Mouse (Mus musculus) adrenal gland, postnatal 25 days (tissue): ENCODE measurements around the gene Kif21b. TPM values are rescaled to one million over a fixed set of nuclear protein-coding genes. Genes with fewer than 3 reads are reported as not detected.

Experiments used
- DNase-seq: peaks from one replicate; pipeline ENCODE4 v3.0.0; 2021; ENCODE audit warnings: mixed read lengths
- total RNA-seq: library from RNA; stranded (reverse); gene quantifications from 2 replicates; pipeline ENCODE4 v1.2.3, GENCODE M21; 2021

Kif21b gene
- total RNA-seq, 1 experiment from 2014 or later, result 4.6 TPM

DNA sequence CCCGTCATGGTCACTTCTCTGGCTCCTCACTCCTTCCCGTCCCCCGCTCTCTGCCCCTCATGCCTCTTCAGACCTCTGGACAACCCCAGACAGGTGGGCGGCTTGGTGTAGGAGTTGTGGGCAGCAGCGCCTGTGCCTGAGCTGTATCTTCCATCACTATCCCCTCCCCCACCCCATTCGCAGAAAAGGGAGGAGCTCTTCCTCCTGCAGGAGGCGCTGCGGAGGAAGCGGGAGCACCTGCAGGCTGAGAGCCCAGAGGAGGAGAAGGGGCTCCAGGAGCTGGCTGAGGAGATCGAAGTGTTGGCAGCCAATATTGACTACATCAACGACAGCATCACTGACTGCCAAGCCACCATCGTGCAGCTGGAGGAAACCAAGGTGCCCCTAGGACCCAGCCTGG lies 28.6 kb downstream of the Kif21b start:
- DNase-seq, result no peak

DNA sequence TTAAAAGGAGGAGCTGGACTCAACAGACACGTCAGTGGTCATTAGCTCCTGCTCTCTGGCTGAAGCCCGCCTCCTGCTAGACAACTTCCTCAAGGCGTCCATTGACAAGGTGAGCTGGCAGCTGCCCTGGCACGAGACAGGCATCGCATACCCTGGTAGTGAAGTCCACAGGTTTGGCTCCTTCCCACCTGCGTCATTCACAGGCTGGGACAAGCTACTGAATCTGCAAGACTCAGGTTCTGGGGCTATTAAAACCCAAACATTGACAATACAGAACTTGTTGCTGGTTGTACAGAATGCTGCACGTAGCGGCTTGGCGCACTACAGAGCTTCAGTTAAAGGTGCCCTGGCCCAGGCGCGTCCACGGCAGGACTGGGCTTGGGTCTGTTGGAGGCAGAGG lies 29.1 kb downstream of the Kif21b start:
- no peak for DNase-seq

DNA sequence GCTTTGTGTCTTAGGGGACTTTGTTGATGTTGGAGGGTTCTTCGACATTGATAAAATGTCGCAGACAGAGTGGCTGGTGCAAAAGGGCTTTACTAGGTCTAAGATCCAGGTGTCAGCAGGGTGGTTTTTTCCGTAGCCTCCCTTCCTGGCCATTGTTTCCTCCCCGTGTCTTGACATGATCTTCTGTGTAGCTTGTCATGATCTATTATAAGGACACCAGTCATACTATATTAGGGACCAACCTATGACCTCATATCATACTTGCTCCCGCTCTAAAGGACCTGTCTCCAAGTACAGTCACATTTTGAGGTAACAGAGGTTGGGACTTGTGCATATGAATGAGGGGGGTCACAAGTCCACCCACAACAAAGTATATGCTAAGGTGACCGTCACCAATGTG lies 29.7 kb downstream of the Kif21b start:
- no peak for DNase-seq

DNA sequence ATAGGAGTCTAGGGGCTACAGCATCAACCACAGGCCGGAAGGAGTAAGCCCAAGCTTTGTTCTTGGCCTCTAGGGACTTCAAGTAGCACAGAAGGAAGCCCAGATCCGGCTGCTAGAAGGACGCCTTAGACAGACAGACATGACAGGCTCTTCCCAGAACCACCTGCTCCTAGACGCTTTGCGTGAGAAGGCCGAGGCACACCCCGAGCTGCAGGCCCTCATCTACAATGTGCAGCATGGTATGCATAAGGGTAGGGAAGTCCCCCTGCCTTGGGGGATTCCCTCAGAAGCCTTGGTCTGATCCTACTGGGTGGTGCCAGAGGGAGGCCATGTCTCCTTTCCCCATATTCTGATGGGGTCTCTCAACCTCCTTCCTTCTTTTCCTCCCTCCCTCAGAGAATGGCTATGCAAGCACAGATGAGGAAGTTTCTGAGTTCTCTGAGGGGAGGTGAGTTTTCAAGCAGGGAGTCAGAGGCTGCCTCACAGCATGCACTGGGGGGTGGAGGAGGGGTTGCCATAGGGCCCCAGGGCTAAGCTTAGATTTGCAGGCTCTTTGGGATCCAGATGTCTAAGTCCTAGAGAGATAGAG lies 30.2 kb downstream of the Kif21b start:
- DNase-seq, result no peak

DNA sequence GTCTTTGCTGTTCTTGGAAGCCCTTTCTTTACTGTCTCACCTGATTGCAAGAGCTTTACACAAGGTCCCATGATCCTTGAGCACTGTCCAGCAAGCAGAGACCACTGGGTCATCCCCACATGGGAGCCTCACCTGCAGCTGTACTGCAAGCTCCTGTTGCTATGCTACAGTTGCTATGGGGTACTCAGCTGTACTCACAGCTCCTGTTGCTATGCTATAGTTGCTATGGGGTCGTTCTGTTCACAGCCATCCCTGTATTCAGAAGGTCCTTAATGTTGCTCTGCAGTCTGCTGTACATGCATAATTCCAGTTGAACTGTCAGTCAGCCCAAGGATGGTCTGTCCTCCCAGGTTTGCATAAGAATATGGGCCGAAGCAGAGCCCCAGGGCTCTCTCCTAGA lies 34.2 kb downstream of the Kif21b start:
- DNase-seq, result no peak

DNA sequence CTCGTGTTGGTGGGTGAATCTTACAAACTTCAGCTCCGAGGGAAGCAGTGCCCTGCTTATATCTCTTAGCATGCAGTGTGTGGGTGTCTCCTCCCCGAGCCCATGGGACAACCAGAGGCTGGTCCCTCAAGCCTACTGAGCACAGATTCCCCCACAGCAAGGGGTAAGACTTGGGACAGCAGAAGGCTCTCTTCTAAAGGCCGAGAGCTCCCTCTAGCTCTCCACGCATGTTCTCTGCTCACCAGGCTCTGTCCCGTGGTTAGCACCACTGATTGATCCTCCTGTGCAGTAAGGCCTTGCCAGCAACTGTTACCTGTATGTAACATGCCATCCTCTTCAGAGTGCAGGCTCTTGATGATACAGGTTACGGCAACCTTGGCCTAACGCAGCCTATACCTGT lies 36.5 kb downstream of the Kif21b start:
- DNase-seq, result no peak

DNA sequence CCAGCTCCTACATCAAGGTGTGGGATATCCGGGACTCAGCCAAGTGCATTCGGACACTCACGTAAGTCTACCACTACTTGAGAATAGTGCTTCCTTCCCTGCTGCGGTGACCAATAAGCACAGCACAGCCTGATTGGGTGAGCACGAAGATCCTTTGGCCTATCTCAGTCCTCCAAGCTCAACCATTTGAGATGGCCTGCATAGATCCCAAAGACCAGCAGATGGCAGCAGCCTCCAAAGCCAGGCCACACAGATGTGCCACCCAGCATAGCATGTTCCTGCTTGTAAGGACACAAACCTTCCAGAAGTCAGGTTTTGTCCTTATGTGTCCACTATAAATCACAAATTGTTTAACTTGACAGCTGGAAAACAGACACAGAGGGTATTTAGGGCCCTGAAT lies 38.9 kb downstream of the Kif21b start:
- DNase-seq, result peak; percentile 66

DNA sequence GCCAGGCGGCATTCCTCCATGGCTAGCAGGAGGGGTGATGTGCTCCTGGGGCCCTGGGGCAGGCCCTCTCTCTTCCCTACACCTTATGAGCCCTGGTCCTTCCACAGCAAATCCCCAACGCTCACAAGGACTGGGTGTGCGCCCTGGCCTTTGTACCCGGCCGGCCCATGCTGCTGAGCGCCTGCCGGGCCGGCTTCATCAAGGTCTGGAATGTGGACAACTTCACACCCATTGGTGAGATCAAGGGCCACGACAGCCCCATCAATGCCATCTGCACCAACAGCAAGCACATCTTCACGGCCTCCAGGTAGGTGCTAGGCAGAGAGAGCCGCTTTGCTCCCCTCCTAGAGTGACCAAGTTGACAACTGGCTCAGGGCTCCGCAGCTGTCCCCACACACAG lies 41.5 kb downstream of the Kif21b start:
- DNase-seq, result no peak

DNA sequence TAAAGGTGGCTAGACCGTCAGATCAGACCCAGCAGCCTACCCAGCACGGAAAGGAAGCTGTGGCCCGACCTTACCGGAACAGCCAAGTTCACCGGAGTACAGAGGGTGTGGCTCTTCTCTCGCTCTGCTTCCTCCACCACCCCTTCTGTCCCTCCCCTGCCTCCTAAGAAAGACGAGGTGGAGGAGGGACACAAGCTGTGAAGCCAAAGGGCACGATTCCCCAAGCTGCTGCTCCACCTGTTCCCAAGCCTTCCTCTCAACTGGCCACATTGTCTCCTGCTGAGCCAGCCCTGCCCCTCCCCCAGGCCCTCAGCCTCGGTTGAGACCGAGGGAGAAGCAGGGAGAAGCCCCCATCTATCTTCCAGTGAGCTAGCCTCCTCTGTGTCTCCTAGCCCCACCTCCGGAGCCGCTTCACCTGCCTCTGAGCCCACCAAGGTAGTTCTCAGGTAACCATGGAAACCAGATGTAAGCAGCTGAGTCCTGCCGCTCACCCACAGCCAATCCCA lies 43.0 kb downstream of the Kif21b start:
- no peak for DNase-seq

DNA sequence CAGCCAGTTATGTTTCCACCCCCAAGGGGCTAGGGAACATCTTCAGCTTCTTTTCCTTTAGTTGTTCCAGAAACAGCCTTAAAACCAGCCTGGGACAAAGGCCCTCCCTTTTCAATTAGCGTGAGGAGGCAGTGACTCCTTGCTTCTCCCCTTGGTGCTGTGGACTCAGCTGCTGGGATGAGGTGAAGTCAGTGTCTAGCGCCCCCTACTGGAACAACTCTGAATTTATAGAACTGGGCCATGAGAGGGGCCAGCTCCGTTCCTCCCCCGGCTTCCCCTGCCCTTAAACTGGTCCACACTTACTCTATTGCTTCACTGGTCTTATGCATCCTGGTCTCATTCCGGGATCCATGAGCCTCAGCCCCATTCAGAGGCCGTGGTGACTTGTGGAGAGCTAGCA lies 44.0 kb downstream of the Kif21b start:
- DNase-seq, result no peak

DNA sequence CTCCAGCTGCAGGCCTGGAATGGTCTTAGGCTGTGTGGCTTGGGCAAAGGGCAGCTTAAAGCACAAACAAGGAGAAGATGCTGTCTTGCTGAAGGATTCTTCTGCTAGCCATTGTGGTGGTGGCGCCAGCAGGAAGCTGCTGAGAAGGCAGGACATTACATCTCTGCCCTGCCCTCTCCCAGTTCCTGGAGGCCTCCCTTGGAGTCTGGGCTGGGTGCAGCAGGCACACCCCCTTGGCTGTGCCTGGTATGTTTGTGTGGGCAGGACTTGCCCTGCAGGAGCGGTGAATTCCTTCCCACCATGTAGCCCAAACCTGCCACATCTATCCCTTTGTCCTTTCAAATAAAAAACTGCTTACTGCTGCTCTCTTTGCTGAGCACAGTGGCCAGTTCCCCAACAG lies 45.9 kb downstream of the Kif21b start:
- no peak for DNase-seq

DNA sequence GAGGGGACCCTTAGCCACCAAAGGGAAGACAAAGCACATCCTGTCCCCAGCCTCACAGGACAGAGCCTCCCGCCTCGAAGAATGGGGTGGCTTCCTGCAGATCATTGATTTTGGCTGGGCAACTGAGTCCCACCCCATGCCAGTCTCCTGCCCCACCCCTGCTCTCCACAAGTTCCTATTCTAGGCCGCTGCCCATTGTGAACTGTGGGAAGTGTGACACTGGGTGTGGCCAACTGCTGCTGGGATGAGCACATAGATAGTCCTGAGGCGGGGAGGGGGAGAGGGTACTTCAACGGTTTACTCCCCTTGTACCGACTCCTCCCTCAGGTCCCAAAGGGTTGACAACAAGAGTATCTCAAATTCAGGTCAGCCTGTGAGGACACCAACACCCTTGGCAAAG lies 47.6 kb downstream of the Kif21b start:
- no peak for DNase-seq

DNA sequence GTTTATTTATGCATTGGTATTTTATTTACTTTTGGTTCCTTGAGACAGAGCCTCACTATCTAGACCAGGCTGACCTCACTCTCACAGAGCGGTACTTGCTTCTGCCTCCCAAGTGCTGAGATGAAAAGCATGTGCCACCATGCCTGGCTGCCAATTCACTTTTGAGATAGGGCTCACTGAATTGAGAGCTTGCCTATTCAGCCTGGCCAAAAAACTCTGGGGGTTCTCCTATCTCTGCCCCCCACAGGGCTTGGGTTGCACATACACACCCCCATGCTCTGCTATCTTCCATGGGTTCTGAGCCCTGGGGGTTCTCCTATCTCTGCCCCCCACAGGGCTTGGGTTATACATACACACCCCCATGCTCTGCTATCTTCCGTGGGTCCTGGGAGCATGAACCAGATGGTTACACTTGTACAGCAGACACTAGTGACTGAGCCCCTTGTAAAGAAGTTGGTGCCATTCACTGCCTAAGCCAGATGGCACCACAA lies 48.4 kb downstream of the Kif21b start:
- DNase-seq, result no peak

DNA sequence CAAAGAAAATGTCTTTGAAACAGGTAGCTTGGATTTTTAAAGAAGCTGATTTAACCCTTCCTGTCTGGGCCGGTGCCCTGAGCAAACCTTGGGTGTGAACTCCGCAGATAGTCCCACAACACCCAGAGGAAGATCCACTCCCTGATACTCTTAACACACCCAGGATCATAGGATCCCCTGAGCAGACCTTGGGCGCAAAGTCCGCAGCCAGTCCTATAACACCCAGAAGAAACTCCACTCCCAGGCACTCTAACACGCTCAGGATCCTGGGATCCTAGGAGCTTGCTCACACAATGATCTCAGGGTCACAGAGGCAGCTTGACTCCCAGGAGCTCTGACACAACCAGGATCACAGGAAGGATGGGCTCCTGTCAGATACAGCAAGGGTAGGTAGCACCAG lies 58.8 kb downstream of the Kif21b start:
- DNase-seq, result no peak

DNA sequence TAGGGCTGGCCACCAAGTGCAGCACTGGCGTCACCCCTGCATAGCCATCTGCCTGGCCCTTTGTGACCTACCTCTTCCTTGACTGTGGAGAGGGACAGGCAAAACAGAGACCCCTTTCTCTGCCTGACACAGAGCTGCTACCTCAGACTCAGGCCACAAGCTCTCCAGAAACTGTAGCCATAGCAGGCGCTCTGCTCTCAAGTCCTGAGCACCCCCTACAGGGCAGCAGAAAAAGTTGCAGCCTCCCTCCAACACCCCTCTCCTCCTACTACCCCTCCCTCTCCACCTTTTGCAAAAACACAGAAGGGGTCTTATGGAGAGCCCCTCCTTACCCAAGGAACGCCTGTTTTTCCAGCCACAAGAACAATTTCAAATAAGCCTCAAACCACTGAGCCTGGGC lies 81.6 kb downstream of the Kif21b start, which contains the start of gene Mroh3:
Gene Mroh3 (minus strand): TSS at position 26 of the 400 bp plus-strand sequence.
- DNase-seq, result no peak

DNA sequence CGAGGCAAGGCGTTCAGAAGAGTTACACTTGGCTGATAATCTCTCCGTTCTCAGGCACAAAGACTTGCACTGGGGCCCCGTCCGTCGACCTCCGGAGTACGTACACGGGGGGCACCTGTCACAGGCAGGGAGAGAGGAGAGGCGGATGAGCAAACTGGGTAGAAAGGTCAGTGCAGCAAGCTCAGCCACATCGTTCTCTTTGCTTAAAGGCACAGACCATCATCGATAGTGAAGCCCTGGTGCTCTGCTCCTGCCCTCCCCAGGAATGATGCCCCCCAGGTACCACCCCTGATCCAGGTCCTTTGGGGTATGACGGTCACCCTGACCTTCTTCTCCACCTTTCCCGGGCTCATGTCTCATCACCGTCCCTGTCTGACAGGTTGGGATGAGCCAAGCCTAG lies 83.1 kb downstream of the Kif21b start:
- DNase-seq, result no peak

DNA sequence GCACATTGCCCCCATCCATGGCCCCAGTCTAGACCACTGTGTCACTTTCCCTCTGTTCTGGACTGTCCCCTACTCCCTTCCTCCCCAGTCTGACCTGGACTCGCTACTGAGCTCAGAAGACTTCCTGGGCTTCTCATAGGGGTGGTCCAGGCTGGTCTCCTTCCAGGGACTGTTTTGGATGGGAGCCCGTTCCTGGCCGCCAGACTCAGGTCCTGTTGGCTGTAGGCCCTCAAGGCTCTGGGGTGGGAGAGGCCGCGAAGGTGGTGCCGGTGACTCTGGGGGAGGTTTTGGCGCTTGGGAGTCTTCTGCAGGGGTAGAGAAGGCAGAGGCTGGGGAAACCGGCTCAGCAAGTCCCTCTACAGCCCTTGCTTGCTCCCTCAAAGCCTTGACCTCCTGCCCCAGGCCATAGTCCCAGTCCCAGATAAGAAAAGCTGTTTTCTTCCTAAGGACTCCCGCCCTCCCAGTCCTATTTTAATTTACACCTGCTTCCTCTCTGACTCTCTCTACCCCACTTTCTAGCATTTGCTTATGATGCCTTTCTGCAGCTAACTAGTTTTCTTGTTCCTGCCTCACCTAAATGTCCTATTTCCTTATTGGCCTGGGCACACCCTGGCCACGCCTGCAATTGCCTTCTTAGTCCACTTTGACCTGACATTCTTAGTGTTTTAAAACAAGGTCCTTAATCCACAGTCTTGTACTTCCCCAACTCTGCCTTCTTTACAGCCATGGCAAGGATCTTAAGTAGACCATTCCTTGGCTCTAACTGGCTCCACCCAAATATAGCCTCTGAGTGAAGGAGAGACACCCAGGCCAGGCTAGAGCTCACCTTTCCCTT lies 89.1 kb downstream of the Kif21b start:
- no peak for DNase-seq

DNA sequence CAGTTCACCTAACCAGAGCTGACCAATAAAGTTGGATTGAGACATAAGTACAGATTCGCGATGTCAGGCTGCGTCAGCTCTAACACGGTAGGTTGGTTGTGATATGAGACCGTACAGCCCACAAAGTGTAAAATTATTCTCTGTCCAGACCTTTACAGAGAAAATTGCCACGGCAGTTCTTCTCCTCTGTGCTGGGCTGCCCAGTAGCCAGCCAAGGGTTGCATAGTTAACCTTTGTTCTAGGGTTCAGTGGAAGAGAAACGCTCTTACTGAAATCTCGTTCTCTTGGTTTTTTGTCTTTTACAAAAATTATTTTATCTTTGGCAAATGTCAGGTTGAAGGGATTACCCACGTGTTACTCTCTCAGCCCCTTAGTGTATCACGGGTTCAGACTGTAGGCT lies 91.2 kb downstream of the Kif21b start:
- DNase-seq, result no peak

DNA sequence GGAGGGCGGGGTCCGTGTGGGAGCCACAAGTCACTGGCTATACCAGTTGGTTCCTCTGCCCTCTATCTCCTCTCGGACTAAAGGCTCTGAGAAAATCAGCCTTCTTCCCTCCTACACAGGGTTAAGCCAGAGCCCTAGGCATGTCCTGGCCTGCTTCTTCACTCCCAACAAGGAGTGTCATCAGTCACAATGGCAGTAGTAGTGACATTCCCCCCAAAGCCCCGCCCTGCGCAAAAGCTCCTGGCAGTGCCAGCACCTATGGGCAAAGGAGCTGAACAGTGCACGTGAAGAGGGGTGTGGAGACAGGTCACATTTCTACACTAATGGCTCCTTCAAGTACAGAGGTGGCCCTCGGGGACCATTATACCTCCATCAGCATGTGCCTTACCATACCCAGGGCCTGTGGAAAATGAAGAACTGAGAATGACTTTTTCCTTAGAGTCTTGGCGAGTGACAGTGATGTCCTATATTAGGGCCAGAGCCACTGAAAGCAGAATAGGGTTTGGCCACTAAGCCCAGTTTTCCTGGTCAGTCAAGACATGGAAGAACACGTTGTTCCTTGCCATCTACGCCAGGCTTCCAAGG lies 92.7 kb downstream of the Kif21b start:
- DNase-seq, result no peak

DNA sequence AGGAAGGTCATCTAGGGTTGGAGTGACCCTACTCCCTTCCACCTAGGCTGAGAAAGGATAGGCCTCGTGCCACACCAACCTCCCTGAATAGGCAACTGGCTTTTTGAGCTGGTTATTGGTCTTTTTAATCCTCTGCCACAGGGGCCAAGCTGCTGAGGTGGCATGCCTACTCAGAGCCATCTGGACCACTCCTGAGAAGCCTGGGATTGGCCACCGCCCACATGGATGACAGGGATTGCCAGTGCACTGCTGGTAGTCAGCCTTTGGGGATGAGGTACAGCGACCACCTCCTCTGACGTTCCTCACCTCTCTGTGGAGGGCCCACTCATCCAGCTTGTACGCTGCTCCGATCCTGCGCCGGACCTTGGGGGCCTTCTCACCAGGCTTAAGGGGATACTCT lies 94.7 kb downstream of the Kif21b start:
- no peak for DNase-seq

DNA sequence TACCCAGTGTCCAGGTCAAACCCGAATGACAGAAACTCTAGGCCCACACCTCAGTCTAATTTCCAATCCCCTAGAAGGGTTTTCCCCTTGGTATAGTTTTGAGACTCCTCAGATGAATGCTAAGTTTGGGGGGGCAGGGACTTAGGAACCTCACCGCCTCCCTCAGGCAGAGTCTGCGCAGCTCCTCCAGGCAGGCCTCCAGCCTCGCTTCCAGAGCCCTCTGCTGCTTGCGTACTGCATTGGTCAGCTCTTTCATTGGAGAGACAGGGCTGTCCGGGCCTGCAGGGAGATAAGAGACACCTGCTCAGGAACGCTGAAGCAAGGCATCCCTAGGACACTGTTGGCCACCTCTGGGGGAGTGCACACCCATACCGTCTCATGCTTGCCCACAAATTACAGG lies 95.4 kb downstream of the Kif21b start:
- DNase-seq, result no peak
